Mouse (Mus musculus) brain, adult 2 months (tissue): Measurements from ENCODE around the gene Prickle1.
A peak's percentile ranks its signal among the peaks of the same experiment; 100 is the strongest.

Experiments
- DNase-seq: peaks from one replicate; pipeline ENCODE4 v3.0.0; 2011; ENCODE audit warnings: low read depth, low spot score

Gene Prickle1

DNA sequence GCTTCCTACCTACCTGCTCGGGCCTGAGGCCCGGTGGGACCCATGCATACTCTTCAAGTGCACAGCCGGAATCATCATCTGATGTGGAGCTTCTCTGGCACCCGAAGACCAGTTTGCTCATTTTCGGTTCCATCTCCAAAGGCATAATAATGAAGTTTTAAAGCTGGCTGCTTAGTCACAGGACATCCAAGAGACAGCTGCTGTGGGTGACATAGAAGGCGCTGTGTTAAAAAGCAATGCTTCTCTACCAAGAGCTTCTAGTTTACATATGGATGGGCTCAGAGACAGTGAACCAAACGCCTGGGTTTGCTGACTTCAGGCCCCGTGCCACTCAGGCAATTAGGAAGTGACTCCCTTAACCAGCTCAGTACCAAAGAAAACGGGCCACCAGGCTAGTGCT is 83.3 kb downstream of the Prickle1 start:
- DNase-seq = peak; percentile 74

DNA sequence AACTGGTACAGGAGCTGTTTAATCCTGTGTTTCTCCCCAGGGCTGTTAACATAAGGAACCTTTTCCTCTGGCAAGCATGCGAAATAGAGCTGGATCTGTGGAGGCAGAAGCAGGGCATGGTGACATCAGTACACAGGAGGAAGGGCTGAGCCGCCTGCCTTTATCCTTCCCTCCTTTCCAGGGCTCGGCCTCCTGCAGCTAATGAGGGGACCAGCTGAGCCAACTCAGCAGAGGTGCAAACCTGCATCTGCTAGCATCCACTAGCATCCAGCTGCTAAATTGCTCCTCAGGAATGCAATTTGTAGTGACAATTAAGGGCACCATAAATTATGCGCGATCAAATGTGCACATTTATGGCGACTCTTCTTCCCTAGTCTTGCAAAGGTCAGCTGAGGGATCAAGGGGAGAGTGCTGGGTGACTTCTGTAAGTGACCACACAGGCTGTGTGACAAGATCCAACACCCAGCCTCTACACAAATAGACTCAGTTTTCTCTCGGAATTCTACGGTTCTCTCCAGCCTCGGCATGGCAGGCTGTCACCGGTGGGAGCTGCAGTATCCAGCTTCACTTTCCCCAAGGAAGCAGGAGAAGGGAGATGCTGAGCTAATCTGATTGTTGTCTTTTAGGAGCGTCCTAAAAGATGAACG is 84.9 kb downstream of the Prickle1 start:
- DNase-seq = peak; percentile 63

GRCm38 (mm10) chr15:93504808-93505207 is 90.9 kb downstream of the Prickle1 start:
- peak; percentile 74 for DNase-seq

DNA sequence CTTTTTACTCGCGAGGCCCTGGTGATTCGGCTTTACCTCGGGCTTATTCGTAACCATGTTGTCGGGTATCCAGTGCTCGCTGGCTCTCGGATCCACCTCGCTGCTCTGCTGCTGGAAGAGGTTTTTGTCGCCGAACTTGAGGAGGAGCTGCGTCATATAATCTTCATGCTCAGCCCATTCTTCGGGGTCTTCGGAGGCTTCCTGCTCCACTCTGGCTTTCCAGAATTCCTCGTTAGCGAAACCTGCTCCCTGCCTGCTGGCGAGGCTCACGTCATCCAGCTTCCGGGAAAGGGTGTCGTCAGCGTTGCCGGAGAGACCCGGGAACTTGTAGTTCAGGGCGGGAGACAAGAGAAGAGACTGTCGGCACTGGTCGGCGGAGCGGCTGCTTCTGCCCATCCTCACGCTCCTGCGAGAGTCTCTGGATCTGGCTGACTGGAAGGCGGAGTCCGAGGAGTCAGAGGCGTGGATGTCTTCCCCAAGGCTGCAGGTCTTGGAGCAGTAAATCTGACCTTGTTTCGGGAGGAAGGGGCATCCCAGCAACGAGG is 92.4 kb downstream of the Prickle1 start:
- no peak for DNase-seq

- DNase-seq = no peak
Measured at GRCm38 (mm10) chr15:93502703-93503102, 93.0 kb downstream of the Prickle1 start.

DNA sequence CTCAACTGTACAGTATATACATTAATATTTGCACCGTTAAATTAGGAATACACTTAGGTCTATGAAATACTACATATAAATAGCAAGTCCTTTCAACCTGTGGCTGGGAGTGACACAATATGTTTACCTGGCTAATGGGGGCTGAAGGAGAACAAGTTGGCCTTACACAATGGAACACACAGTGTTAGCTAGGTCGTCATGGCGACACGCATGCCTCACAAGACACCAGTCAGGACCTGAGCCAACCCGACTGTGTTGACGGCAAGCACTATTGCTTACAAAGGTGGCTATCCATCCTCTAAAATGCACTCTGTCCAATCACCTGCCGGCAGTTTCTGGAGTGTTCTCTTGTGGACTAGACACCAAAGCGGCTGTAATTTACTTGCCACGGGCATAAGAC is 95.8 kb downstream of the Prickle1 start:
- DNase-seq = no peak

- DNase-seq = no peak
Measured at GRCm38 (mm10) chr15:93494700-93495099, 101.0 kb downstream of the Prickle1 start.

- no peak for DNase-seq
Measured at GRCm38 (mm10) chr15:93489597-93489996, 106.1 kb downstream of the Prickle1 start.

GRCm38 (mm10) chr15:93486066-93486465 is 109.6 kb downstream of the Prickle1 start:
- no peak for DNase-seq

DNA sequence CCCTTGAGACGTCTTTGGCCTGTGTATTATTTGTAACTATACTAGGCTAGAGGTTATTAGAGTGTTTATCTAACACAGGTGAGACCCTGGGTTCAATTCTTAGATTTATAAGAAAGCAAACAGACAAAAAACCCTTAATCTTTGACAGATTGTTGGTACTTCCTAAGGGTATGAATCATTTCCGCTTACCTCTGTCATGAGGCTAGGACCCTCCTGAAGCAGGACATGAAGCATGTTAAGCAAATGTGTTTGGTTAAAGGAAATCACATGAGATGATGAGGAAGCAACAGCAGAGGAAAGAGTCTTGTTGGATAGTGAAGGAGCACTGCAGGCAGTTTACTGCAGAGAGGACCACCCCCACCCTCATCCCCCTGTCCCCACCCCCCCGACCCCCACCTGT is 110.4 kb downstream of the Prickle1 start:
- no peak for DNase-seq

- DNase-seq = no peak
Measured at GRCm38 (mm10) chr15:93484261-93484710, 111.4 kb downstream of the Prickle1 start.

DNA sequence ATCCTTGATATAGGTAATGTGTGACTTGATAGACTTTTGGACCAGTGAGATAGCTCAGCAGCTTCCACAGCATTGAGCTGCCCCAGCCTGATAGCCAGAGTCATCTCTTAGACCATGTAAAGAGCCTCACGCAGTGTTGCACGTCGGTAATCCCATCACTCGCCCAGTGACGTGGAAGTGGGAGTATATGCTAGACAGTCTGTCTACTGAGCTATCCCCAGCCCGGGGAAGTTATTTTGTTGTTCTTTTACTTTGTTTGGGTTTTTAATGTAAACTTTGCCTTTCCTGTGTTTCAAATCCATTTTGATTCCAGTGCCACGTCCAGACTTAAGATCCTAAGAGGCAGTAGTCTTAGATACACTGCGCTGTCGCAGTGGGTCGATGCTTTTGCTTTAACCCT is 114.6 kb downstream of the Prickle1 start:
- no peak for DNase-seq

DNA sequence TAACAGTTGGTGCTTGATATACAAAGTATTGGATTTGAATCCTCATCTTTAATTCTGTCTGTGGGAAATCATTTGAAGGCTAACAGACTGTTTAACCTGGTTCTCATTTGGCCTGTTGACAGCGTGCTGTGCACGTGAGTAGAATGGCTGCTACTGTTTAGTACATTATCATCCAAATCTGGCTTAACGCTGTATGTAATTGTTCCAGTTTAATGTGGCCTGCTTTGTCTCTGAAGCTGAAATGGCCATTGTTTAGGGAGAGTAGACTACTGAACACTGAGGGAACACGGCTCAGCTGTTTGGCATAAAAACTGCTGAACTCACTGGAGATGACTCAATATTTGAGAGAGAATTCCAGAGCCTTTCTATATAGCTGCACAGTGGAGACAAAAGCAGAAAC is 116.2 kb downstream of the Prickle1 start:
- peak; percentile 91 for DNase-seq

- DNase-seq = no peak
Measured at GRCm38 (mm10) chr15:93478676-93479075, 117.0 kb downstream of the Prickle1 start.

DNA sequence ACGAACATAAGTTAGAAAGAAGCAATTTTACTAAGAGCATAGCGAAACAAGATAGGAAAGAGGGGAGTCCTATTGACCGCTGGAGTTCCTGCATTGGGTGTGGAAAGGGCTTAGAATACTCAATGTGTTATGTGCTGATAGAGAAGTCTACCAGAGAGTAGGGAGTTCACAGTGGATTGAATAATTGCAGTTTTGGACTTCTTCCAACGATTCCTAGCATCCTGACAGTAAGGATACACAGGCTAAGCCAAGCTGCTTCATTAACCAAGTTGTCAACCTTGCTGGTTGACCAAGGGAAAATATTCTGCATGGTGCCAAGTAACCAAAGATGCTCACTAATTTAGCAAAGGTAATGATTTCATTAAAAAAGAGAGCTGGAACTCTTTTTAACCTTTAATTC is 118.0 kb downstream of the Prickle1 start:
- DNase-seq = peak; percentile 53

DNA sequence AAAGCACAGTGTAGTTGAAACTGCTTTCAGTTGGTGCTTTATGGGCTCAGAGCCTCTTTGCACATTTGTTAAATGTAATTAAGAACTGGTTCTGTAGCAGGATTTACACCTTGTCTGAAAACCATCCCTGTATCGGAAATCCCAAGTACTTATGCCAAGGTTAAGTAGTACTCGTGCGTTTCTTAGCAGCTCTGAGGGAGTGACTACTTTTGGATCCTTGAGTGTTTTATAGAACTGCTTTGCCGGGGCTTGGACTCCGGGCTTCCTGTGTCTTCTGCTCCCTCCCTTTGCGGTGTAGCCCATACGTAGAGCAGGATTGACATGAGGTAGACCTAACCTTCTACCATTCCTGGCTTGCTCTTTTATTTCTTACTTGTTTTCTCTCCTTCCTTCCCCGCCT is 120.0 kb downstream of the Prickle1 start:
- no peak for DNase-seq

GRCm38 (mm10) chr15:93474277-93474676 is 121.4 kb downstream of the Prickle1 start:
- peak; percentile 73 for DNase-seq

- peak; percentile 16 for DNase-seq
Measured at GRCm38 (mm10) chr15:93472089-93472488, 123.6 kb downstream of the Prickle1 start.

DNA sequence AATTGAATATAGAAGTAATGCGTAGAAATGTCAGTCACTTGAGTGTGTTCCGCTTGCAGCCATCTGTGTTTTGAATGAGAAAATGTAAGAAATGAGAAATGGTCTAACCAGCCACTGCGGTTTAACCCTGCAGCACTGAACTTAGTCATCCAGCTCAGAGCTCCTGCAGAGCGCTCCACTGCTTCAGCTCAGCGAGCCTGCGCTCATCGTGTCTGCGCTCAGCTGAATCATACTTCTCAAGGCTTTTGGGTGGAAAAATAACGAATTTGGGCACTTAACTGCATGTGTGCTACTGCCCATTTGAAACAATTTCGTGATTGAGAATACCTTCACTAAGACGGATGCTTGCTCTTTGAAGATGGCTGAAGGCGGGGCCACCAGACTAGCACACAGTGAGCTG is 124.0 kb downstream of the Prickle1 start:
- DNase-seq = peak; percentile 78

DNA sequence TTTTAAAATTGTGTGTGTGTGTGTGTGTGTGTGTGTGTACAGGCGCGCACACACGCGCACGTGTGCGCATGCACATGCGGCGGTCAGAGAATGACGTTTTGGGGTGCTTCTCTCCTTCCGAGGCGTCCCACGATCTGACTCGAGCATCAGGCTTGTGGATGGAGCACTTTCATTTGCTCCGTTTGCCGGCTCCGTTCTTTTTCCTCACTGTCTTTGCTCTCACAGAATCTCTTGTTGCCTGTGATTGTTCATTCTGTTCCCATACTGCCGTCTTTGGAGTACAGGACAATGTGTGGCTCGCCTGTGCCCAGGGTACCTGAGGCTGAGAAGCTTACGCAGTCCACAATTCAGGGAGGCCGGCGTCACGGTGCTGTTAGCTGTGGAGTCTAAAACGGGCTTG is 134.6 kb downstream of the Prickle1 start:
- DNase-seq = no peak

- no peak for DNase-seq
Measured at GRCm38 (mm10) chr15:93459422-93459821, 136.3 kb downstream of the Prickle1 start.

DNA sequence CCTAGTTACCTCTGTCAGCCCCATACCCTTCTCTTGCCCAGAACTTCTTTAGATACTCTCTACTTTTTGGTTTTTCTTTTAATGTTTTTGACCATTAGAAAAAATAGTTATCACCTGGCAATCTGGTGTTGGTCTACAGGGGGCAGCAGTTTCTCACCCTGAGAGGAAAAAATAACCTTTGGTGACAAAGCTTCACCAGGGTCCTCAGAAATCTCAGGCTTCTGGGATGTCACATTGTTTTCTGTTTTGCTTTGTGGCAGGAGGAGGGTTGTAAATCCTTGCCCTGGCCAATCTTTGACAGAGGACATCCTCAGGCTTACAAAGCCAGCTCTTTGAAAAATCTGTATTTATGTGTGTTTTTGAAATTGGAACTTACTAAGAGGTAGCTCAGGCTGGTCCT is 139.7 kb downstream of the Prickle1 start:
- peak; percentile 12 for DNase-seq

DNA sequence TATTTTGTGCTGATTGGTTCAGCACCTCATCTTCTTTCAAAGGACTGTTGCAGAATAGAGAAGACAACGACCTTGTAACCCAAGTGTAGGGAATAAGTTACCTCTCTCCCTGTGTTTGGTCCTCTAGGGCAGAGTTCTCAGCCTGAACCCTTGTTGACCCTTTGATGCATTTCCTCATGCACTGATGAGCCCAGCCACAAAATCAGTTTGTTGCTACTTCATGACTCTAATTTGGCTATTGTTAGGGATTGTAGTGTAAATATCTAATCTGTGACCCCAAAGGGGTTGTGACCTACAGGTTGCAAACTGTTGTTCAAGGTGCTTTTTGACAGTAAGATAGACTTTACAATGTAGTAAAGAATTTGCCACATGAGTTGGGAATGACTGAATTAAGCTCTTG is 142.4 kb downstream of the Prickle1 start:
- DNase-seq = no peak
